ENCODE assay signal across 25 mouse cellular contexts in genomic region chr1:152110123-152110522, GRCm38 (mm10).
"Had no signal": no experiment of that assay in that cellular context is flagged by ENCODE, and none has a peak within 500 bp of the region (broad histone marks: within the 10 kb centered on the region; RNA-seq: fewer than 3 reads in every experiment).

No protein-coding gene starts in this region.

- H3K4me1 ChIP-seq: heart, embryonic 12.5 days; kidney, embryonic 15.5 days; limb, embryonic 13.5 days; limb, embryonic 15.5 days; liver, embryonic 12.5 days had no signal

- H3K36me3 ChIP-seq: heart, embryonic 10.5 days; heart, embryonic 12.5 days; kidney, embryonic 15.5 days; limb, embryonic 13.5 days; limb, embryonic 15.5 days; liver, embryonic 12.5 days had no signal

- H3K9me3 ChIP-seq: heart, embryonic 10.5 days; heart, embryonic 12.5 days; kidney, embryonic 15.5 days; limb, embryonic 13.5 days; limb, embryonic 15.5 days; liver, embryonic 12.5 days had no signal

- H3K9ac ChIP-seq: heart, embryonic 12.5 days; hindbrain, embryonic 14.5 days; kidney, embryonic 15.5 days; limb, embryonic 13.5 days; limb, embryonic 15.5 days; liver, embryonic 12.5 days; liver, embryonic 14.5 days had no signal

- H3K27ac ChIP-seq: gastrocnemius, adult 2 months; heart, embryonic 10.5 days; hindbrain, embryonic 14.5 days; kidney, embryonic 15.5 days; kidney, postnatal 0 days; limb, embryonic 13.5 days; limb, embryonic 15.5 days; liver, embryonic 12.5 days; liver, embryonic 14.5 days had no signal

- H3K27me3 ChIP-seq: heart, embryonic 12.5 days; kidney, embryonic 15.5 days; limb, embryonic 13.5 days; limb, embryonic 15.5 days; liver, embryonic 12.5 days had no signal

- ATAC-seq: hindbrain, embryonic 16.5 days; intestine, embryonic 16.5 days; liver, embryonic 12.5 days had no signal

- H3K4me3 ChIP-seq: gastrocnemius, adult 2 months; heart, embryonic 10.5 days; heart, embryonic 12.5 days; kidney, embryonic 15.5 days; limb, embryonic 13.5 days; limb, embryonic 15.5 days; liver, embryonic 12.5 days had no signal

- DNase-seq: gastrocnemius, adult 2 months; gastrocnemius, postnatal 10 days; gastrocnemius, postnatal 25 days; heart, adult 18-20 months; heart, postnatal 14 days; heart, postnatal 36 days; kidney, adult 11 months; kidney, adult 2 months; kidney, adult 9 months; kidney, postnatal 14 days; kidney, postnatal 36 days; layer of hippocampus, adult 9-11 months; layer of hippocampus, postnatal 36 days; left cerebral cortex, postnatal 4 days had no signal

- H3K4me2 ChIP-seq: heart, embryonic 12.5 days; hindbrain, embryonic 14.5 days; kidney, embryonic 15.5 days; limb, embryonic 13.5 days; limb, embryonic 15.5 days; liver, embryonic 12.5 days had no signal
